Mouse (Mus musculus) heart, embryonic 14.5 days (tissue): Measurements from ENCODE around the gene Cdc42bpg. TPM values are rescaled to one million over a fixed set of nuclear protein-coding genes. Genes with fewer than 3 reads are reported as not detected.

Experiments
- ATAC-seq: fragments of 200-750 bp; cut with Nextera tagmentation; 2 replicates; pipeline ENCODE4 v1.8.0; 2017; ENCODE audit warnings: low read depth, moderate TSS enrichment; ENCODE audit not compliant: insufficient number of reproducible peaks, insufficient read depth, low FRiP score
- H3K27ac ChIP-seq, 2 experiments: fragments of 200-500 bp in 1 of 2; fragments of 300-500 bp in 1 of 2; sonication (generic) in 1 of 2; replicated peaks in 1 of 2; 2 replicates each; pipeline ENCODE4 v1.5.1; 2012 to 2014; ENCODE audit warnings: low read depth in 2 of 2, low read length in 2 of 2, control low read depth in 1 of 2, mild to moderate bottlenecking in 1 of 2, mixed read lengths in 1 of 2; ENCODE audit not compliant: control insufficient read depth in 1 of 2, insufficient read depth in 1 of 2
- H3K27me3 ChIP-seq: fragments of 300-500 bp; sonication (generic); 2 replicates; pipeline ENCODE4 v1.6.1; 2014; ENCODE audit warnings: mild to moderate bottlenecking, low read length, control low read depth; ENCODE audit not compliant: control insufficient read depth, insufficient read depth
- H3K36me3 ChIP-seq: fragments of 300-500 bp; sonication (generic); 2 replicates; pipeline ENCODE4 v1.6.1; 2014; ENCODE audit warnings: mild to moderate bottlenecking, control low read depth, low read length, mixed read lengths; ENCODE audit not compliant: control insufficient read depth, insufficient read depth
- H3K4me1 ChIP-seq, 2 experiments: fragments of 200-500 bp in 1 of 2; fragments of 300-500 bp in 1 of 2; sonication (generic) in 1 of 2; 2 replicates each; pipeline ENCODE4 v1.6.1; 2012 to 2014; ENCODE audit warnings: low read length in 2 of 2, control low read depth in 1 of 2, mixed read lengths in 1 of 2; ENCODE audit not compliant: control insufficient read depth in 2 of 2, insufficient read depth in 2 of 2
- H3K4me2 ChIP-seq: fragments of 300-500 bp; sonication (generic); 2 replicates; pipeline ENCODE4 v1.6.1; 2014; ENCODE audit warnings: mild to moderate bottlenecking, low read length
- H3K4me3 ChIP-seq, 2 experiments: fragments of 200-500 bp in 1 of 2; fragments of 300-500 bp in 1 of 2; sonication (generic) in 1 of 2; 2 replicates each; pipeline ENCODE4 v1.5.1; 2012 to 2014; ENCODE audit warnings: low read length in 2 of 2, mild to moderate bottlenecking in 2 of 2, control low read depth in 1 of 2, low read depth in 1 of 2, moderate library complexity in 1 of 2; ENCODE audit not compliant: control insufficient read depth in 1 of 2, insufficient read depth in 1 of 2
- H3K9ac ChIP-seq: fragments of 300-500 bp; sonication (generic); 2 replicates; pipeline ENCODE4 v1.6.1; 2014; ENCODE audit warnings: mild to moderate bottlenecking, low read length
- H3K9me3 ChIP-seq: fragments of 300-500 bp; sonication (generic); 2 replicates; pipeline ENCODE4 v1.6.1; 2016; ENCODE audit warnings: low read length, control low read depth; ENCODE audit not compliant: control insufficient read depth
- WGBS: fragments of 180-500 bp; shearing (Covaris S2); extraction: QIAGEN DNeasy Blood & Tissue Kit; methylation state at CpG from one replicate; pipeline ENCODE4 v1.1.7; 2014; 5-methylcytosine and 5-hydroxymethylcytosine counted together
- polyA plus RNA-seq: library from polyadenylated mRNA; unstranded; fragments of >200 nt; fragmentation: Nextera tagmentation; extraction: Ambion mirVana; gene quantifications from 2 replicates; pipeline ENCODE4 v1.2.1, GENCODE M21; 2014

Cdc42bpg gene
- polyA plus RNA-seq, 1 experiment from 2014 or later, result 0.78 TPM

GRCm38 (mm10) chr19:6264945-6265344, 41.3 kb upstream of the Cdc42bpg start:
- peaks cover 0 to 5% of the 10 kb centered on the region in 2 experiments; a peak in 1 of 4 replicates for H3K4me1 ChIP-seq
- H3K36me3 ChIP-seq, result peaks cover 25% of the 10 kb centered on the region
- H3K9ac ChIP-seq, result no peak overlapping the region
- no peak overlapping the region for H3K27ac ChIP-seq
- 0 out of 2 replicates have a peak, but pooled peaks cover 3% of the 10 kb centered on the region for H3K9me3 ChIP-seq
- ATAC-seq, result no peak
- no peak overlapping the region for H3K4me3 ChIP-seq
- no peak overlapping the region for H3K4me2 ChIP-seq
- 0 out of 2 replicates have a peak, but pooled peaks cover 3% of the 10 kb centered on the region for H3K27me3 ChIP-seq
- WGBS, result 84% methylated on average over 8 of the region's 8 CpGs

GRCm38 (mm10) chr19:6265727-6266182, 40.5 kb upstream of the Cdc42bpg start:
- Histone ChIP-seq H3K4me3 (no peak overlapping the region), H3K9me3 (0 out of 2 replicates have a peak, but pooled peaks cover 3% of the 10 kb centered on the region), H3K4me2 (no peak overlapping the region), H3K9ac (no peak overlapping the region), H3K4me1 (peaks cover 0 to 5% of the 10 kb centered on the region in 2 experiments; a peak in 1 of 4 replicates), H3K36me3 (peaks cover 18% of the 10 kb centered on the region), H3K27me3 (0 out of 2 replicates have a peak, but pooled peaks cover 3% of the 10 kb centered on the region), H3K27ac (no peak overlapping the region)
- 60% methylated on average over 6 of the region's 6 CpGs for WGBS
- no peak for ATAC-seq

GRCm38 (mm10) chr19:6267306-6268169, 38.7 kb upstream of the Cdc42bpg start:
- H3K4me2 ChIP-seq, result no peak overlapping the region
- no peak overlapping the region for H3K4me3 ChIP-seq
- ATAC-seq, result no peak
- peaks cover 1% of the 10 kb centered on the region; the same call in 1 of the 2 replicates for H3K36me3 ChIP-seq
- no peak overlapping the region for H3K9ac ChIP-seq
- 48% methylated on average over 11 of the region's 11 CpGs for WGBS
- peaks cover 0 to 5% of the 10 kb centered on the region in 2 experiments; a peak in 1 of 4 replicates for H3K4me1 ChIP-seq
- H3K27ac ChIP-seq, result no peak overlapping the region
- H3K9me3 ChIP-seq, result no peaks in the 10 kb centered on the region
- H3K27me3 ChIP-seq, result 0 out of 2 replicates have a peak, but pooled peaks cover 3% of the 10 kb centered on the region

GRCm38 (mm10) chr19:6268170-6268528, 38.1 kb upstream of the Cdc42bpg start:
- H3K9me3 ChIP-seq, result no peaks in the 10 kb centered on the region
- WGBS, result 15% methylated on average over 8 of the region's 8 CpGs
- no peak overlapping the region for H3K9ac ChIP-seq
- peaks cover 0 to 5% of the 10 kb centered on the region in 2 experiments; a peak in 1 of 4 replicates for H3K4me1 ChIP-seq
- ATAC-seq, result 0 out of 2 replicates have a peak, but pooled peaks have one; percentile 40
- no peak overlapping the region for H3K4me2 ChIP-seq
- no peak overlapping the region for H3K27ac ChIP-seq
- 0 out of 2 replicates have a peak, but pooled peaks cover 3% of the 10 kb centered on the region for H3K27me3 ChIP-seq
- H3K4me3 ChIP-seq, result no peak overlapping the region
- no peaks in the 10 kb centered on the region for H3K36me3 ChIP-seq

GRCm38 (mm10) chr19:6268670-6269132, 37.6 kb upstream of the Cdc42bpg start:
- Histone ChIP-seq H3K27ac (no peak overlapping the region), H3K27me3 (0 out of 2 replicates have a peak, but pooled peaks cover 3% of the 10 kb centered on the region), H3K4me3 (no peak overlapping the region), H3K9ac (no peak overlapping the region), H3K4me2 (no peak overlapping the region), H3K4me1 (peaks cover 0 to 5% of the 10 kb centered on the region in 2 experiments; a peak in 1 of 4 replicates), H3K36me3 (no peaks in the 10 kb centered on the region), H3K9me3 (no peaks in the 10 kb centered on the region)
- WGBS, result 85% methylated on average over 7 of the region's 7 CpGs
- no peak for ATAC-seq

- Histone ChIP-seq H3K27ac (no peak overlapping the region), H3K4me3 (no peak overlapping the region), H3K4me2 (no peak overlapping the region), H3K9ac (no peak overlapping the region), H3K36me3 (no peaks in the 10 kb centered on the region), H3K27me3 (0 out of 2 replicates have a peak, but pooled peaks cover 3% of the 10 kb centered on the region), H3K4me1 (peaks cover 0 to 5% of the 10 kb centered on the region in 2 experiments; a peak in 1 of 4 replicates), H3K9me3 (no peaks in the 10 kb centered on the region)
- WGBS, result 86% methylated on average over 8 of the region's 8 CpGs
- ATAC-seq, result no peak
Measured at GRCm38 (mm10) chr19:6269798-6270475, 36.3 kb upstream of the Cdc42bpg start.

- Histone ChIP-seq H3K9me3 (no peaks in the 10 kb centered on the region), H3K4me1 (peaks cover 2 to 7% of the 10 kb centered on the region in 2 experiments), H3K4me2 (no peak overlapping the region), H3K27ac (no peak overlapping the region), H3K9ac (no peak overlapping the region), H3K36me3 (no peaks in the 10 kb centered on the region), H3K4me3 (no peak overlapping the region), H3K27me3 (0 out of 2 replicates have a peak, but pooled peaks cover 3% of the 10 kb centered on the region)
- 55% methylated on average over 9 of the region's 9 CpGs for WGBS
- no peak for ATAC-seq
Measured at GRCm38 (mm10) chr19:6270661-6271060, 35.6 kb upstream of the Cdc42bpg start.
